ENCODE assay signal across 8 mouse cellular contexts in the genomic region with DNA sequence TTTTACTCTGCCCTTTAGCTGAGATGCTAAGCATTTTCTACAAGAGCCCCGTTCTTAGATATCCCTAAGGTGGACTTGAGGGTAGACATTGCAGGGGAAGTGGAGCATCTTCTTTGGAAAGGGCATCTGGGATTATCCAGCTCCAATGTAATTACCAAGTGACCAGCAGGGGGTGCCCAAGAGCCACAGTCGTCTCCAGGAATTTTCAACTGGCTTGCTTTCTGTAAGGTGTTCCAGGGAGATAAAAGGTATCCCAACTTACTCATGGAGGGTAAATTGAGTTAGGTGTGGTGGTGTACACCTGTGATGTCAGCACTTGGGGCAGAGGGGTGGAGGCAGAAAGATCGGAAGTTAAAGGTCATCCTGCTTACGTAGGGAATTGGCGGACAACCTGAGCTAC. TPM values are rescaled to one million over a fixed set of nuclear protein-coding genes. Genes with fewer than 3 reads are reported as not detected.
DNase-seq lines count a peak whose midpoint lies in the region; ATAC-seq and TF ChIP-seq lines count a peak whose summit lies in the region.
"Had no signal": no experiment of that assay in that cellular context is flagged by ENCODE, and none has a peak within 500 bp of the region (broad histone marks: within the 10 kb centered on the region; RNA-seq: fewer than 3 reads in every experiment).

No protein-coding gene starts in this region.

- H3K4me1 ChIP-seq in G1E (ENCODE audit: insufficient read depth, low read depth, low read length) = peaks cover 4% of the 10 kb centered on the region; the same call in 1 of the 2 replicates

- H3K4me3 ChIP-seq in G1E (ENCODE audit: low read depth, low read length) = no peak overlapping the region

- H3K9me3 ChIP-seq in G1E (replicated peaks) = no peaks in the 10 kb centered on the region

- no peaks in the 10 kb centered on the region for H3K36me3 ChIP-seq in G1E (replicated peaks)

- H3K27me3 ChIP-seq in G1E (ENCODE audit: insufficient read depth, low read length) = peaks cover 4% of the 10 kb centered on the region; the same call in 1 of the 2 replicates

- intact Hi-C loops in heart, postnatal 25 days (cut with DNase I) = loop anchor here (2.0 to 5.0 kb wide), 3 partner anchors 17 to 94 kb away; no protein-coding TSS in a partner anchor

- ATAC-seq in G1E (ENCODE audit: extremely low read depth, insufficient number of reproducible peaks, low FRiP score, poor library complexity, severe bottlenecking) = no peak

- DNase-seq in G1E (ENCODE audit: low spot score) = peak; percentile 23
- DNase-seq in adrenal gland, postnatal 25 days = peak; percentile 83
- DNase-seq in embryo, embryonic 9.5 days (ENCODE audit: extremely low spot score) = peak; percentile 66
- DNase-seq in heart, postnatal 25 days (ENCODE audit: low spot score) = peak; percentile 33
- peak; percentile 12 for DNase-seq in layer of hippocampus, adult 9-11 months
- DNase-seq in lung, postnatal 14 days = peak; percentile 83
- DNase-seq in right cerebral cortex, postnatal 25 days = peak; percentile 59

- peak; percentile 39 for TF ChIP-seq CTCF in G1E (IDR thresholded peaks at IDR 0.05; ENCODE audit: low read depth, low read length)

RNA-seq across cellular contexts. Expression of a gene that starts 9.5 kb away (rescaled TPM):
- total RNA-seq in G1E (2014; fragmentation: Nextera tagmentation) = not detected in 2 replicates
- 0.17 and 0.22 TPM in 2 replicates for total RNA-seq in G1E (2017)
- polyA plus RNA-seq in G1E (2012) = not detected in 2 replicates
- not detected in 2 replicates for total RNA-seq in adrenal gland, postnatal 25 days (2021)
- not detected for total RNA-seq in heart, postnatal 25 days (2021)
- polyA plus RNA-seq: liver, embryonic 16.5 days had no signal

RNA-seq across cellular contexts. Expression of a gene that starts 13.3 kb away (rescaled TPM):
- total RNA-seq in G1E (2014; fragmentation: Nextera tagmentation) (not detected in 2 replicates), G1E (2017) (not detected in 2 replicates)
- not detected in 2 replicates for polyA plus RNA-seq in G1E (2012)
- total RNA-seq in adrenal gland, postnatal 25 days (2021) = not detected in 2 replicates
- total RNA-seq in heart, postnatal 25 days (2021) = not detected

RNA-seq across cellular contexts. Expression of a gene that starts 24.9 kb away (rescaled TPM):
- total RNA-seq in G1E (2014; fragmentation: Nextera tagmentation) (not detected in 2 replicates), G1E (2017) (under 0.01 and 0.05 TPM in 2 replicates)
- not detected in 2 replicates for polyA plus RNA-seq in G1E (2012)
- total RNA-seq in adrenal gland, postnatal 25 days (2021) = 177 and 197 TPM in 2 replicates
- 100 to 1,000 TPM; 249 to 297 TPM for total RNA-seq in heart, postnatal 25 days (2021)

RNA-seq across cellular contexts. Expression of a gene that starts 34.0 kb away (rescaled TPM):
- total RNA-seq in G1E (2014; fragmentation: Nextera tagmentation) (not detected in 2 replicates), G1E (2017) (not detected in 2 replicates)
- not detected in 2 replicates for polyA plus RNA-seq in G1E (2012)
- total RNA-seq in adrenal gland, postnatal 25 days (2021) = not detected in 2 replicates
- not detected for total RNA-seq in heart, postnatal 25 days (2021)
- polyA plus RNA-seq: liver, embryonic 16.5 days had no signal

Comparison
In these comparisons a context has a peak if more than half of its experiments do, and no peak if none do; other contexts are left out.
1. DNase-seq: peak in every context shown above with its lines; median percentile 83 in adrenal gland, postnatal 25 days; 83 in lung, postnatal 14 days; 66 in embryo, embryonic 9.5 days; 59 in right cerebral cortex, postnatal 25 days; 33 in heart, postnatal 25 days; 23 in G1E; 12 in layer of hippocampus, adult 9-11 months.
2. RNA of a gene that starts 24.9 kb away (total RNA-seq): 249 to 297 TPM in heart, postnatal 25 days and 177 to 197 TPM in adrenal gland, postnatal 25 days; under 0.01 to 0.05 TPM in G1E; every median in the first group is over 100 times any median in the second.